ENCODE assay signal across 9 mouse cellular contexts in genomic region chr3:34648105-34648832, GRCm38 (mm10). TPM values are rescaled to one million over a fixed set of nuclear protein-coding genes. Genes with fewer than 3 reads are reported as not detected.
DNase-seq lines count a peak whose midpoint lies in the region; ATAC-seq and TF ChIP-seq lines count a peak whose summit lies in the region.
"Had no signal": no experiment of that assay in that cellular context is flagged by ENCODE, and none has a peak within 500 bp of the region (broad histone marks: within the 10 kb centered on the region; RNA-seq: fewer than 3 reads in every experiment).

No protein-coding gene starts in this region.

- H3K4me1 ChIP-seq in heart, embryonic 10.5 days, result peaks cover 27% of the 10 kb centered on the region
- H3K4me1 ChIP-seq in E14TG2a.4 (replicated peaks; ENCODE audit: low read depth, low read length), result peaks cover 49% of the 10 kb centered on the region
- H3K4me1 ChIP-seq in forebrain, embryonic 14.5 days (ENCODE audit: control insufficient read depth, insufficient read depth, low read length), result peaks cover 29% of the 10 kb centered on the region
- H3K4me1 ChIP-seq in midbrain, embryonic 10.5 days, result peaks cover 61% of the 10 kb centered on the region

- H3K36me3 ChIP-seq in heart, embryonic 10.5 days, result no peaks in the 10 kb centered on the region
- H3K36me3 ChIP-seq in E14TG2a.4 (ENCODE audit: insufficient read depth, low read length), result peaks cover 26% of the 10 kb centered on the region
- peaks cover 5% of the 10 kb centered on the region for H3K36me3 ChIP-seq in forebrain, embryonic 14.5 days (ENCODE audit: control insufficient read depth, insufficient read depth, low read length)
- H3K36me3 ChIP-seq in midbrain, embryonic 10.5 days, result peaks cover 26% of the 10 kb centered on the region

- peaks cover 78% of the 10 kb centered on the region for H3K27me3 ChIP-seq in heart, embryonic 10.5 days (ENCODE audit: insufficient read depth, poor library complexity, severe bottlenecking)
- H3K27me3 ChIP-seq in E14TG2a.4 (ENCODE audit: insufficient read depth, low read length), result no peaks in the 10 kb centered on the region
- no peaks in the 10 kb centered on the region for H3K27me3 ChIP-seq in forebrain, embryonic 14.5 days (replicated peaks; ENCODE audit: control insufficient read depth, insufficient read depth, low read length)
- peaks cover 52% of the 10 kb centered on the region for H3K27me3 ChIP-seq in midbrain, embryonic 10.5 days (ENCODE audit: low read depth, poor library complexity, severe bottlenecking)

- H3K27ac ChIP-seq in heart, embryonic 10.5 days, result no peak overlapping the region
- peak overlapping the region; percentile 92 for H3K27ac ChIP-seq in forebrain, embryonic 14.5 days (ENCODE audit: low read depth, low read length)
- peak overlapping the region; percentile 100 for H3K27ac ChIP-seq in midbrain, embryonic 10.5 days (replicated peaks)

- H3K4me3 ChIP-seq in heart, embryonic 10.5 days, result peak overlapping the region; percentile 64
- peak overlapping the region; percentile 98 for H3K4me3 ChIP-seq in E14TG2a.4 (replicated peaks; ENCODE audit: low read length)
- H3K4me3 ChIP-seq in forebrain, embryonic 14.5 days (ENCODE audit: low read depth, low read length), result peak overlapping the region; percentile 79
- peak overlapping the region; percentile 99 for H3K4me3 ChIP-seq in midbrain, embryonic 10.5 days

- no peak for DNase-seq in heart, embryonic 10.5 days (ENCODE audit: low spot score)
- DNase-seq in heart, adult 8-10 months (ENCODE audit: low spot score), result no peak
- peak; percentile 69 for DNase-seq in forebrain, embryonic 14.5 days (ENCODE audit: low spot score)
- peak; percentile 77 for DNase-seq in midbrain, embryonic 10.5 days (ENCODE audit: low spot score)
- no peak for DNase-seq in thymus, postnatal 14 days
- no peak for DNase-seq in ovary, postnatal 10 days (ENCODE audit: low spot score)
- no peak for DNase-seq in B cell, adult 2 months

- H3K9me3 ChIP-seq in heart, embryonic 10.5 days, result no peaks in the 10 kb centered on the region
- no peaks in the 10 kb centered on the region for H3K9me3 ChIP-seq in E14TG2a.4 (ENCODE audit: low read length)
- no peaks in the 10 kb centered on the region for H3K9me3 ChIP-seq in forebrain, embryonic 14.5 days (replicated peaks; ENCODE audit: control insufficient read depth, low read length)
- no peaks in the 10 kb centered on the region for H3K9me3 ChIP-seq in midbrain, embryonic 10.5 days (replicated peaks)

- ATAC-seq in forebrain, embryonic 14.5 days, result no peak

- peak overlapping the region; percentile 75 for H3K4me2 ChIP-seq in forebrain, embryonic 14.5 days (ENCODE audit: low read length)

- under 1% methylated on average over 19 of the region's 19 CpGs for WGBS in heart, embryonic 10.5 days
- WGBS in forebrain, embryonic 14.5 days, result 1% methylated on average over 18 of the region's 19 CpGs
- under 1% methylated on average over 19 of the region's 19 CpGs for WGBS in midbrain, embryonic 10.5 days

- peak overlapping the region; percentile 70 for H3K9ac ChIP-seq in forebrain, embryonic 14.5 days (ENCODE audit: low read length)

- no peak for TF ChIP-seq CTCF in E14TG2a.4 (conservative IDR thresholded peaks at IDR 0.05; ENCODE audit: low read length)

RNA-seq across cellular contexts. Expression of gene Sox2, which starts 1.9 kb away (rescaled TPM):
- polyA plus RNA-seq in heart, embryonic 10.5 days (2016; fragmentation: Nextera tagmentation; extraction: Ambion mirVana), result 0.20 and 0.77 TPM in 2 replicates
- total RNA-seq in heart, adult 8-10 months (2022), result under 1 TPM in 1 of 4 experiments, not detected in 3; 0.20 TPM
- polyA plus RNA-seq in forebrain, embryonic 14.5 days (2014; fragmentation: Nextera tagmentation; extraction: Ambion mirVana), result 26.6 and 32.0 TPM in 2 replicates
- 28.8 and 31.9 TPM in 2 replicates for polyA plus RNA-seq in midbrain, embryonic 10.5 days (2016; fragmentation: Nextera tagmentation; extraction: Ambion mirVana)
- polyA plus RNA-seq: spleen, adult 2 months had no signal

Comparison
In these comparisons a context has a peak if more than half of its experiments do, and no peak if none do; other contexts are left out.
1. DNase-seq: peak in forebrain, embryonic 14.5 days (single experiment) and midbrain, embryonic 10.5 days (single experiment); none in heart, embryonic 10.5 days (single experiment), heart, adult 8-10 months (single experiment), thymus, postnatal 14 days (single experiment), ovary, postnatal 10 days (single experiment) and B cell, adult 2 months (0 of 2).
2. RNA of gene Sox2, which starts 1.9 kb away (polyA plus RNA-seq): 26.6 to 32.0 TPM in forebrain, embryonic 14.5 days and 28.8 to 31.9 TPM in midbrain, embryonic 10.5 days; 0.20 to 0.77 TPM in heart, embryonic 10.5 days; every median in the first group is over 10 times any median in the second.
3. Peak in every context shown above with its lines, with median percentiles within 50 percentile points of each other: H3K4me3 ChIP-seq.